Mouse (Mus musculus): ENCODE measurements around the gene Htt. TPM values are rescaled to one million over a fixed set of nuclear protein-coding genes. Genes with fewer than 3 reads are reported as not detected.
A peak's percentile ranks its signal among the peaks of the same experiment; 100 is the strongest.
"Not testable (repeated sequence)": the region's sequence is repeated elsewhere in the genome, so short reads cannot be mapped to it uniquely, and the experiment has no call there.

Gene Htt
- 5.6 and 8.3 TPM in 2 replicates for polyA plus RNA-seq (2015; fragmentation: Nextera tagmentation; extraction: Ambion mirVana)

- peak; percentile 98 for DNase-seq (ENCODE audit: low spot score)
Measured at GRCm38 (mm10) chr5:34761509-34761908, at the start of gene Htt. TSS of gene Htt (plus strand) at chr5:34761740.

DNA sequence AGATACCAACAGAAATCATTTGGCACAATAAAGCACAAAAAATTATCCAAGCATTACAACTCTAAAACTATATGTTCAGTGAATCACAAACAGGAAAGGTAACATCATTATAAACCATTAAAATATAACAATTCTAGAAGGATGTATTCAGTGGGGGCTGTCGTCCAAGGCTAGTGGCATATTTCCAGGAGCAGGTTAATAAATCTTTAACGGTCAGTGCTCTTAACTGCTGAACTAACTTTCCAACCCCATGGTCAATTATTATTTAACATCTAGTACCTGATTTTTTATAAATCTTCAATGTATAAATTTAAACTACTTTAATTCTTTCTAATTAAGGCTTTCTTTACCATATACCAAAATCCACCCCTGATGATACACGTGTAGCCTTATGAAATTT, 47.2 kb upstream of the Htt start:
- DNase-seq (ENCODE audit: low spot score) = not testable (repeated sequence)

DNA sequence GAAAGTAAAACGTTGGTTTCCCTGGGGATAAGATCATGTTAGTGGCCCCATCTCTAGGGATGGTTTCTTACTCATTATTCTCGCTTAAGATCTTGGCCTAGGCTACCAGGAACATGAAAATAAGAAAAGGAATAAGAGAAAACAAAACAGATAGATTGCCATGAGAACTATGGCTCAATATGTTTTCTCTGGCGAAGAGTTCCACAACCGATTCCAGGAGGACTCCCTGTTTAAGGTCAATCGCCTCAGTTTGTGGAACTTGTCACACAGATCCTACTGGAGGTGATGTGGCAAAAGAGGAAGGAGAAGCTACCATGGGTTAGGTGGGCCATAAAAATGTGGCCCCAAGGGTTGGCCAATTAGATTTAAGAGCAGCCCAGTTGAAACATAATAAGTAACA, 46.7 kb upstream of the Htt start:
- DNase-seq (ENCODE audit: low spot score) = no peak

GRCm38 (mm10) chr5:34729141-34729540, 32.4 kb upstream of the Htt start:
- DNase-seq (ENCODE audit: low spot score) = no peak

DNA sequence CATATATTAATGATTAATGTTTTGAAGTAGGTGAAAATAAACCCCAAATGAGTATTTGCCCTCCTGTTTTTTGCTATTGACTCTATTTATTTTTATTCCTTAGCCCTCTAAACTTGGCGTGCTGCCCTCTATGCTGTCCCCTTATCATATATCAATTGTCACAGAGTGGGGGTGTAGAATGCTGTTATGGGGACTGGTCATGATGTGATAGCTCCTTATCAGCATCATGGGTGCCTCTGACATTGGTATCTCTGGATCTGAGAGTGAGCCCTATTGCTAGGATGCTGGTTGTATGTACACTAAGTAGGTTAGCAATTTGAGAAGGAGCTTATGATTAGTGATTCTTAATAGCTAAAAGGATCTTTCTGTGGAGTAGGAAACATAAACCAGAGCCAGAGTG, 31.3 kb upstream of the Htt start:
- no peak for DNase-seq (ENCODE audit: low spot score)

GRCm38 (mm10) chr5:34751477-34751876, 10.1 kb upstream of the Htt start:
- no peak for DNase-seq (ENCODE audit: low spot score)

GRCm38 (mm10) chr5:34758762-34759161, 2.8 kb upstream of the Htt start:
- no peak for DNase-seq (ENCODE audit: low spot score)

DNA sequence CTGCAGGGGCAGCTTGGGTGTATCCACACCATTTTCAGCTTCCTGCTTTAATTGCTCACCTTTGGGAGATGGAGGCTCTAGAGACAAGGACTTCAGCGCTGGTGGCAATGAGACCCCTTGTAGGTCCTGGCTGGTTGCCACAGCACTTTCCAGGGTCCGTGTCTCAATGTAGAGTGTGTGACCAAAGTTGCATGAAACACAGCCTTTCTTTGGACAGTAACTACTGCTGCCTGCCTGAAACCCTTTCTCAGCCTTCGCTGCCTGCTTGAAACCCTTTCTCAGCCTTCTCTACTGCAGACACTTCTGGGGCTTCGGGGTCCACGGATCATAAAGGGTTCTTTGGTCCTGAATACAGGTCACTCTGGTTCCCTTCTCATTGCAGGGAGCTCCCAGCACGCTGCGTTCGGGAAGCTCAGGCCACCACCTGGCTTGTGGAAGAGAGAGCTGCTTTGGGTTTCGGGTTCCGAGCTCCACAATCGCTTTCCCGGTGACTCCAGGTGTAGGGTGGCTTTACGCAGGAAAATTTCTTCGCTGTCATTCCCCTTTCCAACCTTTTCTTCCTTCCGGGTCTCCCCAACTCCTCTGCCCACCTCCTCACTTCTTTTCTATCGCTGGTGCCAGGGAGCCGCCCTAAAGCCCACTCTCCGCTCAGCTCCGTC, 561 bp upstream of the Htt start:
- DNase-seq (ENCODE audit: low spot score) = peak; percentile 7

- no peak for DNase-seq (ENCODE audit: low spot score)
Measured at GRCm38 (mm10) chr5:34761934-34762611, 533 bp downstream of the Htt start.

DNA sequence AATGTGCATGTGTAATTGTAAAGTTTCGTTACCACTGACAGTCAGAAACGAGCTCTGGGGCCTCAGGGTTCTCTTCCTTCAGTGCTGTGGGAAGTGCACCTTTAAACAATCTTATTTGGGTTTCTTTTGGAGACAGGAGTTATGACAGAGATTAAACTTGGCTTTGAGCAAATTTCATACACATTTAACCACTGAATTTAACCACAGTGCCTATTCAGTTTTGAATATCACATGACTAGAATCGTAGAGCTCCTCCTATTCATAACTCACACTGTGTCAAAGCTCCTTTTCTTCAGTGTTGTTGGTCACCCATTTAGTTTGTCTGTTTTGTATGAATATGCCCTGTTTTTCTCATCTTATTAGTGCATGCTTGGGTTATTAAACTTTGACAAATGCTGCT, 10.3 kb downstream of the Htt start:
- no peak for DNase-seq (ENCODE audit: low spot score)

DNA sequence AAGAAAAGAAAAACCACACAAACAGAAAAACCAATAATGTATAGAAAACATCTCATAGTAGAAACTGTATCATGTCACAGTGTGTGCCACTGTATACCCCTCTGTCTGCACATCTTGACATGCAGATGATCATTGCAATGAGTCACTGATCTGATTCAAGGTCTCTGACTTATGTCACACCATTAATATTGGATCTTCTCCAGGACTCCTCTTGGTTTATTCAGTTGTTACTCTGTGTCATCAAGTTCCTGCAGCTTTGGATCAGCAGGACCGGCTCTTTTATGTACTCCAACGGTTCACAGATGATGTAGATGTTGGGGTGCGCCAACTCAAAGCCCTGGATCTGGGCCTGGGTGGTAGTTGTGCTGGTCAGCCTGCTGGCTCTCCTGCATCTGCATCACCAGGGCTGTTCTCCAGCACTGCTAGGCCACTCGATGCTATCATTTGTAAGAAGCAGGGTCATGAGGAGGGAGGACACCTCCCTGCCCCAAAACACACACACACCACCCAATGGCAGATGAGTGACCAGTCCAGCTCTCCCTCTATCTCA, 11.2 kb downstream of the Htt start:
- no peak for DNase-seq (ENCODE audit: low spot score)

DNA sequence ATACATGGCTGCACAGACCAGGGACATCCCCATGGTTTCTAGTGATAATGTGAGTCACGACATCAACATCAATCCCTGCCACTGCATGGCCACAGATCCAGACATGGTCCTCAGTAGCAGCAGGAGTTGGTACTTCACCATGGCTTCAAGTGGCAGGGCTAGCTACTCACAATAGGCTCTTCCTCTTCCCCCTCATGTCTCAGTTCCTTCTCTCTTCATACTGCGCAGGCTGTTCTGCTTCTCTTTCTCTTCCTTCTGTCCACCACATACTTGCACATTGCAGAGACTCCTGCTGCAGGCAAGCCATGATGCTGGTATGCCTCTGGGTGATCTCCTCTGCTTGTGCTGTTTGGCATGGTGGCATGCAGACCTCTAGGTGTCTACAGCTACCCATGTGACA, 11.9 kb downstream of the Htt start:
- DNase-seq (ENCODE audit: low spot score) = no peak

GRCm38 (mm10) chr5:34785027-34785426, 23.5 kb downstream of the Htt start:
- no peak for DNase-seq (ENCODE audit: low spot score)

DNA sequence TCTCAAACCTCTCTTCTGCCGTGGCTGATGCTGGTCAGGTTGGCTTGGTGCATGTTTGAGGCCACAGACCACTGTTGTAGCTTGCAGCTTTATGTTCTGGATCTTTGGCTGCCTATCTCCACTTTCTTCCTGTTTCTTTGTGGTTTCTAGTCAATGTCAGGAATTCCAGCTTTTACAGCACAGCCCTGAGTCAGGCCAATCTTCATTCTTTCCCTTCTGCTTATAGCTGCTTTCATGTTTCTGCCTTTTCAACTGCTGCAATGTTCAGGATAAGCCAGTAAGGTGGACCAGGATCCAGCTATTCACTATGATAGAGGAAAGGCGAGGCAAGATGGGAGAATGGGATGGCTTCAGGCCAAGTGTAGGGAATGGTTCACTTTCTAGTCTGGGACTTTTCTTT, 29.6 kb downstream of the Htt start:
- DNase-seq (ENCODE audit: low spot score) = no peak

GRCm38 (mm10) chr5:34800292-34800953, 38.9 kb downstream of the Htt start:
- DNase-seq (ENCODE audit: low spot score) = no peak

- no peak for DNase-seq (ENCODE audit: low spot score)
Measured at GRCm38 (mm10) chr5:34806038-34806437, 44.5 kb downstream of the Htt start.

DNA sequence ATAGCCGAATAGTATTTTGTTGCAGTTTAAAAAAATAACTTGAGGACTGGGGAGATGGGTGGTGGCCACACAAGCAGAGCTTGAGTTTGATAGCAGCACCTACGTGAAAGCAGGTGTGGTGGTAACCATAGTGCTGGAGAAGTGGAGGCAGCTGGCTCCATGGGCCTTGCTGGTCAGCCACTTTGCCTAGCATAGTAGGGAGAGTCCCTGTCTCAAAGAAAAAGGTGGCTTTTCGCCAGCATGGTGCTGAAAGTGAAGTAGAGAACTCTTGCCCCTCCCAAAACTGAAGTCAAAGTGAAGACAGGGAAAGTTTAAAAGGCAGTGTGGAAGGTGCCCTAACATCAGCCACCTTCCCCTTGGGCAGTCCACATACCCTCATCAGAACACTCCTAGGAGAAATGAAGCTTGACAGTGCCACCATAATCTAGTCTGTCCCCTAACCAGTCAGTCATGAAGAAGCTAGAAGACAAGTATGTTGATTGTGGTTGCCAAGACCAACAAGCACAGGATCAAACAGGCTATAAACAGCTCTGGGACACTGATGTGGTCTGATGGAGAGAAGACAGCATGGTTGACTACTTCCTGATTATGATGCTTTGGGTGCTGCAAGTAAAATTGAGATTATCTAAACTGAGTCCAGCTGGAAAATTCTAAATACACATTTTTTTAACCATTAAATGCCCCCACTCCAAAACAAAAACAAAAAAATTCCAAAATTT, 61.0 kb downstream of the Htt start:
- DNase-seq (ENCODE audit: low spot score) = peak; percentile 44

- DNase-seq (ENCODE audit: low spot score) = no peak
Measured at GRCm38 (mm10) chr5:34854079-34854478, 92.5 kb downstream of the Htt start.

GRCm38 (mm10) chr5:34865367-34865766, 103.8 kb downstream of the Htt start:
- no peak for DNase-seq (ENCODE audit: low spot score)

DNA sequence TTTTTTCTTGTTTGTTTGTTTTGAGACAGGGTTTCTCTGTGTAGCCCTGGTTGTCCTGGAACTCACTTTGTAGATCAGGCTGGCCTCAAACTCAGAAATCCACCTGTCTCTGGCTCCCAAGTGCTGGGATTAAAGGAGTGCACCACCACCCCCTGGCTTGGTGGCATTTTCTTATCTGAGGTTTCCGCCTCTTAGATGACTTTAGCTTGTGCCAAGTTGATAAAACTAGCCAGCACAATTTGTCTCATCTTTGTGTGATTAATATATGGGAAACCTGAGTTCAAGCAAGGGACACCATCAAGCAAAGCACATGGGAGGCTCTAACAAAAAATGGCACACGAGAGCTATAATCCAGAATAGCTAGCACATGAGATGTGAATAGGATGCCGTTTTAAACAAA, 118.8 kb downstream of the Htt start:
- not testable (repeated sequence) for DNase-seq (ENCODE audit: low spot score)

- no peak for DNase-seq (ENCODE audit: low spot score)
Measured at GRCm38 (mm10) chr5:34881023-34881422, 119.5 kb downstream of the Htt start.

DNA sequence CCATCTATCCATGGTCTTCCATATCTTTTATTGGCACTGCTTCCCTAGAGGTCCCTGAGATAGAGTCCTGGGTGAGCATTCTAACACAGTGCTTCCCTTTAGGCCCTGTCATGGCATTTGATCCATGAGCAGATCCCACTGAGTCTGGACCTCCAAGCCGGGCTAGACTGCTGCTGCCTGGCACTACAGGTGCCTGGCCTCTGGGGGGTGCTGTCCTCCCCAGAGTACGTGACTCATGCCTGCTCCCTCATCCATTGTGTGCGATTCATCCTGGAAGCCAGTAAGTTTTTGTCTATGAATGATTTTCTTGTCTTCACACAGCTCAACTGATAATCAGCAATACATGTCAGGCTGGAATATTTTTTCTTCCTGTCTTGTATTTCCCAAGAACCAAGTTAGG, 123.7 kb downstream of the Htt start:
- DNase-seq (ENCODE audit: low spot score) = no peak

Measured in thymus, postnatal 0 days (tissue).